Mouse (Mus musculus) central nervous system, embryonic 11.5 days (tissue): ENCODE measurements around the gene Far1. TPM values are rescaled to one million over a fixed set of nuclear protein-coding genes. Genes with fewer than 3 reads are reported as not detected.

Experiments
- polyA plus RNA-seq: library from polyadenylated mRNA; depleted of rRNA; stranded (reverse); fragments of >200 nt; gene quantifications from 2 replicates; pipeline ENCODE4 v1.2.3, GENCODE M21; 2012; rRNA removed

The Far1 gene
- 43.1 and 67.2 TPM in 2 replicates for polyA plus RNA-seq

DNA sequence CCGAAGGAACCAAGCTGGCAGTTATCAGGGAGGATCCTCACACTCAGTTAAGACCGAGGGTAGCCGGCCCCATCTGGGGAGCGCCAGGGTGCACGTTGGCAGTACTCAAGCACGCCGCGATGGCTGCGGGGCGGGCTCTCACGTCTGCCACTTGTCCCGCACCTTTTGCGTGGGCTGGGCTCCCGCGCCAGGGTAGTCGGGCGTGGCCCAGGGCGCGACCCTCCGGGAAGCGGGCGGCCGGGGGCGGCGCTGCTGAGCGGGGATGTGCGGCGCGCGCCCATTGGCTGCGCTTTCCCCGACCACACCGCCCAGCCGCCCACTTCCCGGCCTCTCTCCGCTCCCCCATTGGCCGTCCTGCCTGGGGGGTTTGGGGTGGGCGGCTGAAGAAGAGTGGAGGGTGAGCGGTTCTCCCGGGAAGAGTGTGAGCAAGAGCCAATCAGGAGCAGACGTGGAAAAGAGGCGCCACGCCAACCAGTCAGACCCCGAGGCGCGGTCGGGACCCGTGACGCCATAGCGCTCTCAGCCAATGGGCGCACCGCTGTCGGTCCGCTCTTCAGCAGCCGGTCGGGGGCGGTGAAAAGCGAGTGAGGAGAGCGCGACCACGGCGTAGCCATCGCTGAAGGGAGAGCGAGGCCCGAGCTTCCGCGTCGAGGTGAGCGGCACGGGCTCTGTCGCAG, at the start of gene Far1:
Gene Far1 (plus strand): TSS at position 549 of the 677 bp plus-strand sequence.

Other genes starting within 250 kb of the Far1 start
- gene Btbd10, start 144.4 kb upstream of the Far1 start, polyA plus RNA-seq = 23.1 and 27.5 TPM in 2 replicates
- 0.12 TPM in 1 of 2 replicates, not detected in the other for gene Pth, start 125.3 kb upstream of the Far1 start, polyA plus RNA-seq